Mouse (Mus musculus) right cerebral cortex, adult 18-20 months (tissue): Measurements from ENCODE around the gene Mllt3.

Experiments
- DNase-seq: peaks from one replicate; pipeline ENCODE4 v3.0.0; 2022; ENCODE audit warnings: mixed read lengths

Mllt3 gene

GRCm38 (mm10) chr4:87944320-87944719 is 88.8 kb downstream of the Mllt3 start:
- DNase-seq = no peak

GRCm38 (mm10) chr4:87942921-87943403 is 90.2 kb downstream of the Mllt3 start:
- DNase-seq = no peak

- no peak for DNase-seq
Observed at GRCm38 (mm10) chr4:87939474-87940154, 93.5 kb downstream of the Mllt3 start.

- DNase-seq = no peak
Observed at GRCm38 (mm10) chr4:87936326-87936725, 96.8 kb downstream of the Mllt3 start.

- DNase-seq = no peak
Observed at GRCm38 (mm10) chr4:87933701-87934337, 99.3 kb downstream of the Mllt3 start.

- DNase-seq = no peak
Observed at GRCm38 (mm10) chr4:87930356-87931245, 102.6 kb downstream of the Mllt3 start.

- no peak for DNase-seq
Observed at GRCm38 (mm10) chr4:87928603-87929199, 104.5 kb downstream of the Mllt3 start.

- DNase-seq = no peak
Observed at GRCm38 (mm10) chr4:87927354-87927753, 105.8 kb downstream of the Mllt3 start.

- DNase-seq = no peak
Observed at GRCm38 (mm10) chr4:87920664-87921063, 112.5 kb downstream of the Mllt3 start.

GRCm38 (mm10) chr4:87911172-87911994 is 121.8 kb downstream of the Mllt3 start:
- no peak for DNase-seq

- DNase-seq = no peak
Observed at GRCm38 (mm10) chr4:87905149-87905771, 127.9 kb downstream of the Mllt3 start.

GRCm38 (mm10) chr4:87904722-87905121 is 128.4 kb downstream of the Mllt3 start:
- DNase-seq = no peak

GRCm38 (mm10) chr4:87902584-87902983 is 130.6 kb downstream of the Mllt3 start:
- DNase-seq = no peak

GRCm38 (mm10) chr4:87901166-87901565 is 132.0 kb downstream of the Mllt3 start:
- peak; percentile 18 for DNase-seq

GRCm38 (mm10) chr4:87893498-87893897 is 139.7 kb downstream of the Mllt3 start:
- no peak for DNase-seq

GRCm38 (mm10) chr4:87893012-87893411 is 140.2 kb downstream of the Mllt3 start:
- DNase-seq = no peak

- no peak for DNase-seq
Observed at GRCm38 (mm10) chr4:87883225-87883875, 149.8 kb downstream of the Mllt3 start.

GRCm38 (mm10) chr4:87881995-87882394 is 151.2 kb downstream of the Mllt3 start:
- DNase-seq = no peak

GRCm38 (mm10) chr4:87881583-87881982 is 151.6 kb downstream of the Mllt3 start:
- no peak for DNase-seq

GRCm38 (mm10) chr4:87880297-87880696 is 152.9 kb downstream of the Mllt3 start:
- DNase-seq = no peak

GRCm38 (mm10) chr4:87878701-87879100 is 154.5 kb downstream of the Mllt3 start:
- DNase-seq = no peak
